ENCODE assay signal across 12 mouse cellular contexts in genomic region chr7:45150321-45150720, GRCm38 (mm10). TPM values are rescaled to one million over a fixed set of nuclear protein-coding genes. Genes with fewer than 3 reads are reported as not detected.
DNase-seq lines count a peak whose midpoint lies in the region; ATAC-seq and TF ChIP-seq lines count a peak whose summit lies in the region.
"Had no signal": no experiment of that assay in that cellular context is flagged by ENCODE, and none has a peak within 500 bp of the region (broad histone marks: within the 10 kb centered on the region; RNA-seq: fewer than 3 reads in every experiment).

No protein-coding gene starts in this region.

- WGBS in heart, embryonic 10.5 days: 59% methylated on average over 4 of the region's 4 CpGs
- WGBS in lung, embryonic 14.5 days: 53% methylated on average over 4 of the region's 4 CpGs
- 45% methylated on average over 4 of the region's 4 CpGs for WGBS in limb, embryonic 12.5 days

- H3K9me3 ChIP-seq in heart, embryonic 10.5 days: no peaks in the 10 kb centered on the region
- no peaks in the 10 kb centered on the region for H3K9me3 ChIP-seq in lung, embryonic 14.5 days (ENCODE audit: low read depth, low read length)
- no peaks in the 10 kb centered on the region for H3K9me3 ChIP-seq in limb, embryonic 12.5 days

- intact Hi-C loops in heart, postnatal 14 days (cut with DNase I): no loop called here

- H3K27ac ChIP-seq in heart, embryonic 10.5 days: peak overlapping the region; percentile 63
- H3K27ac ChIP-seq in lung, embryonic 14.5 days (ENCODE audit: low read depth): peak overlapping the region; percentile 73
- H3K27ac ChIP-seq in bone marrow macrophage, adult 2 months (ENCODE audit: insufficient read depth, low read depth, low read length): peak overlapping the region; percentile 24
- H3K27ac ChIP-seq in limb, embryonic 12.5 days: peak overlapping the region; percentile 62
- H3K27ac ChIP-seq: left cerebral cortex, adult 2 months had no signal

- peaks cover 33% of the 10 kb centered on the region for H3K4me1 ChIP-seq in heart, embryonic 10.5 days
- peaks cover 19% of the 10 kb centered on the region for H3K4me1 ChIP-seq in lung, embryonic 14.5 days (ENCODE audit: insufficient read depth)
- H3K4me1 ChIP-seq in bone marrow macrophage, adult 2 months (ENCODE audit: control insufficient read depth, insufficient read depth, low read length): peaks cover 15% of the 10 kb centered on the region
- peaks cover 27% of the 10 kb centered on the region for H3K4me1 ChIP-seq in limb, embryonic 12.5 days (replicated peaks)

- peaks cover 29% of the 10 kb centered on the region for H3K36me3 ChIP-seq in heart, embryonic 10.5 days
- peaks cover 27% of the 10 kb centered on the region; the same call in 1 of the 2 replicates for H3K36me3 ChIP-seq in lung, embryonic 14.5 days (ENCODE audit: insufficient read depth)
- peaks cover 33% of the 10 kb centered on the region for H3K36me3 ChIP-seq in limb, embryonic 12.5 days

- H3K9ac ChIP-seq in lung, embryonic 14.5 days: no peak overlapping the region; the same call in 1 of the 2 replicates
- peak overlapping the region; percentile 38; the same call in 1 of the 2 replicates for H3K9ac ChIP-seq in limb, embryonic 12.5 days (replicated peaks)

- TF ChIP-seq CTCF in lung, embryonic 14.5 days (IDR thresholded peaks at IDR 0.05; ENCODE audit: low read depth): no peak
- TF ChIP-seq CTCF in bone marrow macrophage, adult 2 months (IDR thresholded peaks at IDR 0.05; ENCODE audit: low read depth, low read length): no peak

- no peak for DNase-seq in heart, embryonic 10.5 days (ENCODE audit: low spot score)
- no peak for DNase-seq in heart, postnatal 14 days
- no peak for DNase-seq in lung, embryonic 14.5 days
- no peak for DNase-seq in lung, postnatal 4 days
- DNase-seq in layer of hippocampus, postnatal 14 days (ENCODE audit: low spot score in 2 of 2): no peak
- no peak for DNase-seq in frontal cortex, postnatal 25 days (ENCODE audit: low spot score in 2 of 2)
- DNase-seq: cerebellum, adult 9-10 months had no signal

- no peak overlapping the region for H3K4me3 ChIP-seq in heart, embryonic 10.5 days
- no peak overlapping the region for H3K4me3 ChIP-seq in lung, embryonic 14.5 days (ENCODE audit: low read depth, low read length)
- H3K4me3 ChIP-seq in bone marrow macrophage, adult 2 months (ENCODE audit: insufficient read depth, low read length): no peak overlapping the region
- H3K4me3 ChIP-seq in limb, embryonic 12.5 days (replicated peaks): no peak overlapping the region
- H3K4me3 ChIP-seq: erythroblast, embryonic 14.5 days; left cerebral cortex, adult 2 months had no signal

- no peak for ATAC-seq in lung, embryonic 14.5 days (ENCODE audit: insufficient read depth)
- no peak for ATAC-seq in limb, embryonic 12.5 days (ENCODE audit: insufficient number of reproducible peaks, insufficient read depth, low FRiP score, low TSS enrichment, low read depth)

- TF ChIP-seq POLR2A in bone marrow macrophage, adult 2 months (IDR thresholded peaks at IDR 0.05; ENCODE audit: borderline replicate concordance, low read depth, low read length): no peak

- H3K4me2 ChIP-seq in lung, embryonic 14.5 days: peak overlapping the region; percentile 18; the same call in 1 of the 2 replicates
- no peak overlapping the region for H3K4me2 ChIP-seq in limb, embryonic 12.5 days

- H3K27me3 ChIP-seq in heart, embryonic 10.5 days (ENCODE audit: insufficient read depth, poor library complexity, severe bottlenecking): no peaks in the 10 kb centered on the region
- no peaks in the 10 kb centered on the region for H3K27me3 ChIP-seq in lung, embryonic 14.5 days (ENCODE audit: insufficient read depth, low read length)
- no peaks in the 10 kb centered on the region for H3K27me3 ChIP-seq in limb, embryonic 12.5 days

RNA-seq across cellular contexts. Expression of gene Pih1d1, which starts 3.8 kb away (rescaled TPM):
- polyA plus RNA-seq in heart, embryonic 10.5 days (2016; fragmentation: Nextera tagmentation; extraction: Ambion mirVana): 97.8 and 102 TPM in 2 replicates
- total RNA-seq in heart, postnatal 14 days (2021): 10 to 100 TPM; 27.7 to 31.2 TPM
- 110 and 112 TPM in 2 replicates for polyA plus RNA-seq in lung, embryonic 14.5 days (2014; fragmentation: Nextera tagmentation; extraction: Ambion mirVana)
- polyA plus RNA-seq in bone marrow macrophage, adult 2 months (2012; ENCODE audit: insufficient read depth, insufficient read length, missing spikeins): 65.7 and 66.7 TPM in 2 replicates
- polyA plus RNA-seq in limb, embryonic 12.5 days (2016; fragmentation: Nextera tagmentation; extraction: Ambion mirVana): 91.8 and 93.0 TPM in 2 replicates
- 10 to 100 TPM; 46.1 to 46.5 TPM for total RNA-seq in layer of hippocampus, postnatal 14 days (2021)

RNA-seq across cellular contexts. Expression of gene Aldh16a1, which starts 4.1 kb away (rescaled TPM):
- polyA plus RNA-seq in heart, embryonic 10.5 days (2016; fragmentation: Nextera tagmentation; extraction: Ambion mirVana): 45.2 and 45.7 TPM in 2 replicates
- 10 to 100 TPM; 20.3 to 27.3 TPM for total RNA-seq in heart, postnatal 14 days (2021)
- polyA plus RNA-seq in lung, embryonic 14.5 days (2014; fragmentation: Nextera tagmentation; extraction: Ambion mirVana): 52.1 and 52.9 TPM in 2 replicates
- 89.0 and 111 TPM in 2 replicates for polyA plus RNA-seq in bone marrow macrophage, adult 2 months (2012; ENCODE audit: insufficient read depth, insufficient read length, missing spikeins)
- polyA plus RNA-seq in limb, embryonic 12.5 days (2016; fragmentation: Nextera tagmentation; extraction: Ambion mirVana): 51.4 and 53.8 TPM in 2 replicates
- 10 to 100 TPM; 14.0 to 15.9 TPM for total RNA-seq in layer of hippocampus, postnatal 14 days (2021)

RNA-seq across cellular contexts. Expression of gene Slc17a7, which starts 13.4 kb away (rescaled TPM):
- polyA plus RNA-seq in heart, embryonic 10.5 days (2016; fragmentation: Nextera tagmentation; extraction: Ambion mirVana): 0.76 and 1.4 TPM in 2 replicates
- total RNA-seq in heart, postnatal 14 days (2021): 10 to 100 TPM in 1 of 2 experiments, 1 to 10 TPM in 1; 8.1 to 11.5 TPM
- 0.09 and 0.97 TPM in 2 replicates for polyA plus RNA-seq in lung, embryonic 14.5 days (2014; fragmentation: Nextera tagmentation; extraction: Ambion mirVana)
- not detected in 2 replicates for polyA plus RNA-seq in bone marrow macrophage, adult 2 months (2012; ENCODE audit: insufficient read depth, insufficient read length, missing spikeins)
- 0.17 and 0.25 TPM in 2 replicates for polyA plus RNA-seq in limb, embryonic 12.5 days (2016; fragmentation: Nextera tagmentation; extraction: Ambion mirVana)
- total RNA-seq in layer of hippocampus, postnatal 14 days (2021): 1,000 to 10,000 TPM; 1,582 to 1,636 TPM
- polyA plus RNA-seq: liver, embryonic 16.5 days had no signal

RNA-seq across cellular contexts. Expression of gene Flt3l, which starts 14.1 kb away (rescaled TPM):
- polyA plus RNA-seq in heart, embryonic 10.5 days (2016; fragmentation: Nextera tagmentation; extraction: Ambion mirVana): 2.5 and 3.1 TPM in 2 replicates
- 1 to 10 TPM; 4.3 to 5.8 TPM for total RNA-seq in heart, postnatal 14 days (2021)
- 0.72 and 1.1 TPM in 2 replicates for polyA plus RNA-seq in lung, embryonic 14.5 days (2014; fragmentation: Nextera tagmentation; extraction: Ambion mirVana)
- 28.2 and 30.8 TPM in 2 replicates for polyA plus RNA-seq in bone marrow macrophage, adult 2 months (2012; ENCODE audit: insufficient read depth, insufficient read length, missing spikeins)
- 0.71 and 0.83 TPM in 2 replicates for polyA plus RNA-seq in limb, embryonic 12.5 days (2016; fragmentation: Nextera tagmentation; extraction: Ambion mirVana)
- total RNA-seq in layer of hippocampus, postnatal 14 days (2021): 1 to 10 TPM; 4.5 to 5.8 TPM

RNA-seq across cellular contexts. Expression of gene Gm45713, which starts 14.3 kb away (rescaled TPM):
- 0.36 and 0.58 TPM in 2 replicates for polyA plus RNA-seq in heart, embryonic 10.5 days (2016; fragmentation: Nextera tagmentation; extraction: Ambion mirVana)
- total RNA-seq in heart, postnatal 14 days (2021): under 1 TPM in 1 of 2 experiments, not detected in 1; 0.45 TPM
- polyA plus RNA-seq in lung, embryonic 14.5 days (2014; fragmentation: Nextera tagmentation; extraction: Ambion mirVana): 1.2 and 1.4 TPM in 2 replicates
- polyA plus RNA-seq in bone marrow macrophage, adult 2 months (2012; ENCODE audit: insufficient read depth, insufficient read length, missing spikeins): not detected in 2 replicates
- polyA plus RNA-seq in limb, embryonic 12.5 days (2016; fragmentation: Nextera tagmentation; extraction: Ambion mirVana): 0.32 TPM in 1 of 2 replicates, not detected in the other
- total RNA-seq in layer of hippocampus, postnatal 14 days (2021): under 1 TPM in 1 of 2 experiments, not detected in 1; 0.39 TPM
- total RNA-seq: left cerebral cortex, adult 2 months had no signal
- polyA plus RNA-seq: erythroblast, embryonic 14.5 days; liver, embryonic 16.5 days had no signal
